Mouse (Mus musculus) kidney, embryonic 15.5 days (tissue): ENCODE results near the gene 1700013G24Rik. TPM values are rescaled to one million over a fixed set of nuclear protein-coding genes. Genes with fewer than 3 reads are reported as not detected.

ENCODE experiments used
- ATAC-seq: fragments of 200-750 bp; cut with Nextera tagmentation; replicated peaks from 2 replicates; pipeline ENCODE4 v1.8.0; 2017; ENCODE audit warnings: moderate TSS enrichment; ENCODE audit not compliant: low FRiP score
- H3K27ac ChIP-seq: fragments of 300-500 bp; sonication (generic); 2 replicates; pipeline ENCODE4 v1.5.1; 2015; ENCODE audit warnings: mild to moderate bottlenecking, inconsistent platforms
- H3K27me3 ChIP-seq: fragments of 300-500 bp; sonication (generic); 2 replicates; pipeline ENCODE4 v1.6.1; 2015; ENCODE audit warnings: inconsistent platforms
- H3K36me3 ChIP-seq: fragments of 300-500 bp; sonication (generic); 2 replicates; pipeline ENCODE4 v1.6.1; 2015; ENCODE audit warnings: inconsistent platforms
- H3K4me1 ChIP-seq: fragments of 300-500 bp; sonication (generic); 2 replicates; pipeline ENCODE4 v1.6.1; 2015; ENCODE audit warnings: inconsistent platforms
- H3K4me2 ChIP-seq: fragments of 300-500 bp; sonication (generic); 2 replicates; pipeline ENCODE4 v1.6.1; 2015; ENCODE audit warnings: moderate library complexity, mild to moderate bottlenecking, inconsistent platforms
- H3K4me3 ChIP-seq: fragments of 300-500 bp; sonication (generic); replicated peaks from 2 replicates; pipeline ENCODE4 v1.5.1; 2015; ENCODE audit warnings: mild to moderate bottlenecking, inconsistent platforms
- H3K9ac ChIP-seq: fragments of 300-500 bp; sonication (generic); 2 replicates; pipeline ENCODE4 v1.6.1; 2015; ENCODE audit warnings: mild to moderate bottlenecking, inconsistent platforms
- H3K9me3 ChIP-seq: fragments of 300-500 bp; sonication (generic); replicated peaks from 2 replicates; pipeline ENCODE4 v1.6.1; 2016; ENCODE audit warnings: inconsistent platforms
- WGBS: fragments of 180-500 bp; shearing (Covaris S2); methylation state at CpG from one replicate; pipeline ENCODE4 v1.1.7; 2015; ENCODE audit warnings: mixed read lengths; 5-methylcytosine and 5-hydroxymethylcytosine counted together
- polyA plus RNA-seq: library from polyadenylated mRNA; unstranded; fragments of >200 nt; fragmentation: Nextera tagmentation; extraction: Ambion mirVana; gene quantifications from 2 replicates; pipeline ENCODE4 v1.2.1, GENCODE M21; 2015

Gene 1700013G24Rik
- polyA plus RNA-seq, 1 experiment from 2014 or later: not detected

- H3K9me3 ChIP-seq: no peaks in the 10 kb centered on the region
- no peaks in the 10 kb centered on the region for H3K27me3 ChIP-seq
- H3K4me2 ChIP-seq: peak overlapping the region; percentile 48
- no peak overlapping the region for H3K4me3 ChIP-seq
- no peaks in the 10 kb centered on the region for H3K36me3 ChIP-seq
- peaks cover 95% of the 10 kb centered on the region for H3K4me1 ChIP-seq
- no peak for ATAC-seq
- peak overlapping the region; percentile 97 for H3K27ac ChIP-seq
- no peak overlapping the region for H3K9ac ChIP-seq
- 31% methylated on average over 1 of the region's 1 CpGs for WGBS
These were observed 27.9 kb downstream of the 1700013G24Rik start for GRCm38 (mm10) chr4:137480993-137481340.

GRCm38 (mm10) chr4:137481381-137482030, 28.4 kb downstream of the 1700013G24Rik start:
- Histone ChIP-seq H3K36me3 (no peaks in the 10 kb centered on the region), H3K4me3 (no peak overlapping the region), H3K4me1 (peaks cover 95% of the 10 kb centered on the region), H3K27me3 (no peaks in the 10 kb centered on the region), H3K27ac (peak overlapping the region; percentile 97), H3K9ac (no peak overlapping the region), H3K4me2 (peak overlapping the region; percentile 48), H3K9me3 (no peaks in the 10 kb centered on the region)
- WGBS: 42% methylated on average over 13 of the region's 13 CpGs
- no peak for ATAC-seq

- 35% methylated on average over 16 of the region's 16 CpGs for WGBS
- Histone ChIP-seq H3K9ac (no peak overlapping the region), H3K36me3 (no peaks in the 10 kb centered on the region), H3K4me3 (no peak overlapping the region), H3K27me3 (no peaks in the 10 kb centered on the region), H3K27ac (peak overlapping the region; percentile 92), H3K4me2 (0 out of 2 replicates have a peak overlapping the region, but pooled peaks have one; percentile 14), H3K9me3 (no peaks in the 10 kb centered on the region), H3K4me1 (peaks cover 95% of the 10 kb centered on the region)
- ATAC-seq: no peak
These were observed 30.8 kb downstream of the 1700013G24Rik start for GRCm38 (mm10) chr4:137483871-137484270.

DNA sequence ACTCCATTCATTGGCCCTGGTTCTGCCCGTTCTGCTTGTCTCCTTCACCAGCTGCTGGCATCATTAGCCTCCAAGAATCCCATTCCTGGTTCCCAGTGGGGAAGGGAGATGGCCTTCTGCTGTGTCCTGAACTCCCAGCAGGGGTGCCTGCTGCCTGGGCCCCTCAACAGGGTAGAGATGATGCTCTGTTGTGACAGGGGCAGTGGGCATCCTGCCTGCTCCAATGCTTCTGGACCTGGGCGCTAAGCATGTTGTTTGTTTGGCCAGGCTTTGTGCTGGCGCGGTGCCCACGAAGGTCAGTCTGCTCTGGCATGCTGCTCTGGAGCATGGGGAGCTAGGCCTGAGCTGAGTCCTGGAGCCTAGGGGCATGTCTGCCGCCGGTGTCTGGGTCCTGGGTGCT, 31.5 kb downstream of the 1700013G24Rik start:
- 56% methylated on average over 7 of the region's 7 CpGs for WGBS
- H3K9ac ChIP-seq: 0 out of 2 replicates have a peak overlapping the region, but pooled peaks have one; percentile 10

DNA sequence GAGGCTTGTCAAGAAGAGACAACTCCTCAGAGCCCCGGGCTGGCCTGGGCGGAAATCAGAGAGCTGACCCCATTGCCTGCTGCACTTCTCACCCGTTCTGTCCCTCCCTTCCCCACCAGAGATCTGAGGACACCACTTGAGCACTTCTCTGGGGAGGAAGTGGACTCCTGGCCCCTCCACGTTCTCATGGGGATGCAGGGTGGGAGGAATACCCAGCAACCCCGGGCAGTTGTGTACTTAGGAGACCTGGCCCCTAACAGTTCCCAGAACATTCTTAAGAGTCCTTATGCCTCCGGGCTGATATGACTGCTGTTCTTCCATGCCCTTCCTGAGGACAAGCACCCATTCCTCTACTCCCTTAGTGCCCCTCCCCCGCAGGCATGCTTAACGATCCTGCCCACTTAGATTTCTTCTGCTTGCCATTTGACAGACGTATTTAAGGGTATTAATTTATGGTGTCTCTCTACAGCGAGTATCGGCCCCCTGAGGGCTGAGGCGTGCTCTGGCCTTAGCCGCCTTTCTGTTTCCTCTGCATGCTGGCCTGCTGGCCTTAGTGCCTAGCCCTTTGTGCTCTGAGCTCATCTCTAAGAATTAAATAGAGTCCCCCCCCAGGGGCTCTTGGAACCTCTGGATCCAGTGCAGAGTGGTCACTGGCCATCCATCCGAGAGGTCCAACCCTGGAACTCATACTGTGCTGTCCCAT, 32.3 kb downstream of the 1700013G24Rik start:
- no peak overlapping the region for H3K4me3 ChIP-seq
- H3K4me1 ChIP-seq: peaks cover 95% of the 10 kb centered on the region
- H3K9me3 ChIP-seq: no peaks in the 10 kb centered on the region
- no peaks in the 10 kb centered on the region for H3K36me3 ChIP-seq
- WGBS: 14% methylated on average over 14 of the region's 14 CpGs
- peak overlapping the region; percentile 92 for H3K27ac ChIP-seq
- peak overlapping the region; percentile 27; the same call in 1 of the 2 replicates for H3K4me2 ChIP-seq
- H3K9ac ChIP-seq: no peak overlapping the region
- ATAC-seq: no peak
- H3K27me3 ChIP-seq: no peaks in the 10 kb centered on the region

More for the DNA sequence above, 31.5 kb downstream of the 1700013G24Rik start:
- H3K27me3 ChIP-seq: no peaks in the 10 kb centered on the region
- H3K36me3 ChIP-seq: no peaks in the 10 kb centered on the region
- H3K27ac ChIP-seq: peak overlapping the region; percentile 92
- no peaks in the 10 kb centered on the region for H3K9me3 ChIP-seq
- 0 out of 2 replicates have a peak overlapping the region, but pooled peaks have one; percentile 14 for H3K4me2 ChIP-seq
- H3K4me3 ChIP-seq: no peak overlapping the region
- H3K4me1 ChIP-seq: peaks cover 95% of the 10 kb centered on the region
- no peak for ATAC-seq

- H3K9ac ChIP-seq: peak overlapping the region; percentile 24; the same call in 1 of the 2 replicates
- peak overlapping the region; percentile 92 for H3K27ac ChIP-seq
- H3K4me2 ChIP-seq: peak overlapping the region; percentile 27
- no peaks in the 10 kb centered on the region for H3K27me3 ChIP-seq
- 19% methylated on average over 20 of the region's 20 CpGs for WGBS
- no peak overlapping the region for H3K4me3 ChIP-seq
- H3K36me3 ChIP-seq: no peaks in the 10 kb centered on the region
- ATAC-seq: no peak
- no peaks in the 10 kb centered on the region for H3K9me3 ChIP-seq
- peaks cover 86% of the 10 kb centered on the region for H3K4me1 ChIP-seq
These were observed 33.3 kb downstream of the 1700013G24Rik start for GRCm38 (mm10) chr4:137486081-137487014.

DNA sequence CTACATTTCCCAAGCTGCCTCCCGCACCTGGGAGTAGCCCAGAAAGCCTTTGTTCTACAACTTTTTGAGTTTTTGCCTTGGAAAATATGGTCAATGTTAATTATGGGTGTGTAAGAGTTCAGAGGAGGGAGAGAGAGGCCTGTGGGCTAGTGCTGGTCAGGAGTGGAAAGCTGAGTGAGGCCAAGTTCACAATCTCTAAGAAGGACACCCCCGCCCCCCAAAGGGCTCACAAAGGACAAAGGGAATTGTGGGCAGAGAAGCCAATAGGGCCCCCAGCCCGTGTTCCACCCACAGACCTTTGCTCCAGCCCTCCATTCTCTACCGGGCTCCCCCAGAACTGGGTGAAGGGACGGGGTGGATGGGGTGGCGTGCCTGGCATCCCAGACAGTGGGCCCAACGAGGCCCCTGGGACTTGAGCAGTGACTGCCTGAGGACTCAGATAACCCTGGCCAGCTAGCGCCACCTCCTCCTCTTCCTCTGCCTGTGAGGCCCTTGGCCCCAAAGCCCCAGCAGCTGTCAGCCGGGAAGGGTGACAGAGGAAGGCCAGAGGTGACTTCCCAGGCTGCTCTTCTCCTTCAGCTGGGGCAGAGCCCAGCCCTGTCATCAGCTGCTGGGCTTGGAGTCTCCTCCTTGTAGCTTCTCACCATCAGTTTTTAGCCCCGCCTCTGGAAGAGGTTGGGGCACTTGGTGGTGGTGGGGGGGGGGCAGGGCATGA, 34.4 kb downstream of the 1700013G24Rik start:
- no peaks in the 10 kb centered on the region for H3K36me3 ChIP-seq
- no peak overlapping the region for H3K4me3 ChIP-seq
- peaks cover 81% of the 10 kb centered on the region for H3K4me1 ChIP-seq
- H3K27me3 ChIP-seq: no peaks in the 10 kb centered on the region
- peak overlapping the region; percentile 92 for H3K27ac ChIP-seq
- no peak overlapping the region for H3K9ac ChIP-seq
- peak; percentile 42 for ATAC-seq
- peak overlapping the region; percentile 32 for H3K4me2 ChIP-seq
- 26% methylated on average over 10 of the region's 10 CpGs for WGBS
- no peaks in the 10 kb centered on the region for H3K9me3 ChIP-seq

DNA sequence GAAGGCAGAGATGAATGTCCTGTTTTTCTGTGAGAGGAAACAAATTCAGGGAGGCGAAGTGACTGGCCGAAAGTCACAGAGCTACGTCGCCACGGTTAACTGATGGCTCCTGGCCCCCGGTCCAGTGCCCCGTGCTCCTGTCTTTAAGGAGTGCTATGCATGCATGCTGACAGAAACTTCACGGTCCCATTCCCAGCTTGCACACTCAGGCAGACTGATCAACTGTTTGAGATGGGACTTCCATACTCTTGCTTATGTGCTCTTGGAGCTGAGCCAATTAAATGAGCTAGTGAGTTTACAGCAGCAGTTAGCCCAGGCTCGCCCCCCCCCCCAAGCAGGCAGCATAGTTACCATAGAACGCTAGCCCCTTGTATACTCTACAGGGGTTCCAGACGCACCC, 35.0 kb downstream of the 1700013G24Rik start:
- Histone ChIP-seq H3K27me3 (no peaks in the 10 kb centered on the region), H3K4me3 (no peak overlapping the region), H3K9ac (peak overlapping the region; percentile 24; the same call in 1 of the 2 replicates), H3K27ac (peak overlapping the region; percentile 92), H3K36me3 (no peaks in the 10 kb centered on the region), H3K4me2 (peak overlapping the region; percentile 32), H3K9me3 (no peaks in the 10 kb centered on the region), H3K4me1 (peaks cover 83% of the 10 kb centered on the region)
- WGBS: 20% methylated on average over 11 of the region's 11 CpGs
- ATAC-seq: 0 out of 2 replicates have a peak, but pooled peaks have one; percentile 23

DNA sequence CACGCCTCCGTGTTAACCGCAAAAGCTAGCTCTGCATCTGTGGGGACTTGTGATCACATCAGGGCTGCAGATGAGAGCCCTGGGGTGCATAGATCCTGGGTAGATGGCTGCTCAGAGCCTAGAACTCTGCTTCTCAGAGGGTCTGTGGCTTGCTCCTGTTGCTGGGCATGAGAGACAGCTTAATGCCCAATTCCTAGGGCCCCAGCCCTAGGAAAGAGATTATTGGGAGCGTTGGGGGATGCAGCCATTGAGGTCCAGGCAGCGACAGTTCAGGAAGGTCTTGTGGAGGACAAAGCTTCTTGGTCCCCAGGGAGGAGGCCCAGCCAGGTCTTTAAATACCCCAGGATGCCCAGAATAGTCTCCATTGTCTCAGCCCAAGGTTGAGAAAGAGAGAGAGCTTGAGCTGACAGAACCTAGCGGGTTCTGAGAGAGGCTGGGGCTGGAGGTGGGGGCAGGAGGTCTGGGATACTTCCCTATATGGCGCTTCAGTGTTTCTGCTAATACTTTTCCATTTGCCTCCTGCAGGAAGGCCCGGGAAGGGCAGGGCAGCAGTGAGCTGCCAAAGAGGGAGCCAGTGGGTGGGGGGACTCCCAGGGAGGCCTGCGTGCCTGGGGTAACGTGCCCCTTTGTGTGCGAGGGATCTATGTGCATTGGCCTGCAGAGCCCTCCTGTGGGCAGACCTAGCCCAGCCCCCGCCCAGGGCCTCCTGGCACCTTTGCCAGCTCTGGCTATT, 35.7 kb downstream of the 1700013G24Rik start:
- peak overlapping the region; percentile 32 for H3K4me2 ChIP-seq
- H3K27ac ChIP-seq: peak overlapping the region; percentile 92
- peak; percentile 53 for ATAC-seq
- H3K9ac ChIP-seq: peak overlapping the region; percentile 24; the same call in 1 of the 2 replicates
- H3K27me3 ChIP-seq: no peaks in the 10 kb centered on the region
- no peaks in the 10 kb centered on the region for H3K9me3 ChIP-seq
- WGBS: 19% methylated on average over 12 of the region's 12 CpGs
- peaks cover 85% of the 10 kb centered on the region for H3K4me1 ChIP-seq
- H3K36me3 ChIP-seq: no peaks in the 10 kb centered on the region
- H3K4me3 ChIP-seq: no peak overlapping the region

GRCm38 (mm10) chr4:137489996-137490395, 36.9 kb downstream of the 1700013G24Rik start:
- Histone ChIP-seq H3K4me3 (no peak overlapping the region), H3K27me3 (no peaks in the 10 kb centered on the region), H3K4me1 (peaks cover 85% of the 10 kb centered on the region), H3K4me2 (no peak overlapping the region), H3K9me3 (no peaks in the 10 kb centered on the region), H3K27ac (peak overlapping the region; percentile 92), H3K36me3 (no peaks in the 10 kb centered on the region), H3K9ac (no peak overlapping the region)
- 46% methylated on average over 8 of the region's 8 CpGs for WGBS
- ATAC-seq: no peak

- Histone ChIP-seq H3K4me1 (peaks cover 84% of the 10 kb centered on the region), H3K4me2 (no peak overlapping the region), H3K9me3 (no peaks in the 10 kb centered on the region), H3K4me3 (no peak overlapping the region), H3K27me3 (no peaks in the 10 kb centered on the region), H3K36me3 (no peaks in the 10 kb centered on the region), H3K9ac (no peak overlapping the region), H3K27ac (peak overlapping the region; percentile 62)
- ATAC-seq: no peak
- 80% methylated on average over 11 of the region's 11 CpGs for WGBS
These were observed 39.5 kb downstream of the 1700013G24Rik start for GRCm38 (mm10) chr4:137492563-137492962.
